7 mouse cellular contexts compared by ENCODE assay signal in genomic region chr6:100495131-100495530, GRCm38 (mm10).
DNase-seq lines count a peak whose midpoint lies in the region; ATAC-seq lines count a peak whose summit lies in the region.

No protein-coding gene starts in this region.

- peak; percentile 38 for DNase-seq in 3T3-L1 (ENCODE audit: low read depth, low spot score)
- DNase-seq in ES-CJ7 (ENCODE audit: low read depth, low spot score): peak; percentile 87
- peak; percentile 69 to 70 for DNase-seq in heart, postnatal 10 days
- DNase-seq in left cerebral cortex, postnatal 25 days (ENCODE audit: low spot score in 2 of 2): peak; percentile 63 to 71
- DNase-seq in right cerebral cortex, postnatal 36 days (ENCODE audit: low spot score in 2 of 2): peak; percentile 30 to 36
- DNase-seq in spleen, postnatal 4 days (ENCODE audit: low spot score in 2 of 2): no peak

- no peak for ATAC-seq in megakaryocyte, adult 5-6 weeks (ENCODE audit: poor library complexity, severe bottlenecking)

- intact Hi-C loops in heart, postnatal 10 days (cut with DNase I): no loop called here
- intact Hi-C loops in left cerebral cortex, postnatal 25 days (cut with DNase I): no loop called here

Comparison
In these comparisons a context has a peak if more than half of its experiments do, and no peak if none do; other contexts are left out.
1. DNase-seq: peak in 3T3-L1 (single experiment), ES-CJ7 (single experiment), heart, postnatal 10 days (2 of 2), left cerebral cortex, postnatal 25 days (2 of 2) and right cerebral cortex, postnatal 36 days (2 of 2); none in spleen, postnatal 4 days (0 of 2).